Mouse (Mus musculus) neural tube, embryonic 12.5 days (tissue): Measurements from ENCODE around the gene Rer1. TPM values are rescaled to one million over a fixed set of nuclear protein-coding genes. Genes with fewer than 3 reads are reported as not detected.

Source experiments
- ATAC-seq: fragments of 200-750 bp; cut with Nextera tagmentation; 2 replicates; pipeline ENCODE4 v1.8.0; 2017; ENCODE audit warnings: low read depth, mild to moderate bottlenecking, moderate TSS enrichment, moderate library complexity; ENCODE audit not compliant: low FRiP score
- H3K27ac ChIP-seq: fragments of 300-500 bp; sonication (generic); 2 replicates; pipeline ENCODE4 v1.5.1; 2016
- H3K27me3 ChIP-seq: fragments of 300-500 bp; sonication (generic); replicated peaks from 2 replicates; pipeline ENCODE4 v1.6.1; 2016; ENCODE audit warnings: mild to moderate bottlenecking
- H3K36me3 ChIP-seq: fragments of 300-500 bp; sonication (generic); 2 replicates; pipeline ENCODE4 v1.6.1; 2016; ENCODE audit warnings: mild to moderate bottlenecking
- H3K4me1 ChIP-seq: fragments of 300-500 bp; sonication (generic); 2 replicates; pipeline ENCODE4 v1.6.1; 2016
- H3K4me2 ChIP-seq: fragments of 300-500 bp; sonication (generic); replicated peaks from 2 replicates; pipeline ENCODE4 v1.6.1; 2016; ENCODE audit warnings: mild to moderate bottlenecking
- H3K4me3 ChIP-seq: fragments of 300-500 bp; sonication (generic); 2 replicates; pipeline ENCODE4 v1.5.1; 2016
- H3K9ac ChIP-seq: fragments of 300-500 bp; sonication (generic); 2 replicates; pipeline ENCODE4 v1.6.1; 2016; ENCODE audit warnings: mild to moderate bottlenecking
- H3K9me3 ChIP-seq: fragments of 300-500 bp; sonication (generic); 2 replicates; pipeline ENCODE4 v1.6.1; 2016; ENCODE audit warnings: mild to moderate bottlenecking
- WGBS: fragments of 180-500 bp; shearing (Covaris S2); methylation state at CpG from one replicate; pipeline ENCODE4 v1.1.7; 2016; 5-methylcytosine and 5-hydroxymethylcytosine counted together
- polyA plus RNA-seq: library from polyadenylated mRNA; unstranded; fragments of >200 nt; fragmentation: Nextera tagmentation; extraction: Ambion mirVana; gene quantifications from 2 replicates; pipeline ENCODE4 v1.2.1, GENCODE M21; 2016

Rer1 gene
- polyA plus RNA-seq, 1 experiment from 2014 or later = 135 TPM

- WGBS = 3% methylated on average over 15 of the region's 15 CpGs
- H3K27ac ChIP-seq = no peak overlapping the region
- peak overlapping the region; percentile 54 for H3K4me3 ChIP-seq
- no peaks in the 10 kb centered on the region for H3K9me3 ChIP-seq
- H3K4me2 ChIP-seq = peak overlapping the region; percentile 81
- peaks cover 30% of the 10 kb centered on the region for H3K36me3 ChIP-seq
- no peak overlapping the region for H3K9ac ChIP-seq
- ATAC-seq = peak; percentile 73
- H3K4me1 ChIP-seq = peaks cover 20% of the 10 kb centered on the region
- no peaks in the 10 kb centered on the region for H3K27me3 ChIP-seq
Observed at GRCm38 (mm10) chr4:155065970-155066833, 20.0 kb downstream of the Rer1 start.

DNA sequence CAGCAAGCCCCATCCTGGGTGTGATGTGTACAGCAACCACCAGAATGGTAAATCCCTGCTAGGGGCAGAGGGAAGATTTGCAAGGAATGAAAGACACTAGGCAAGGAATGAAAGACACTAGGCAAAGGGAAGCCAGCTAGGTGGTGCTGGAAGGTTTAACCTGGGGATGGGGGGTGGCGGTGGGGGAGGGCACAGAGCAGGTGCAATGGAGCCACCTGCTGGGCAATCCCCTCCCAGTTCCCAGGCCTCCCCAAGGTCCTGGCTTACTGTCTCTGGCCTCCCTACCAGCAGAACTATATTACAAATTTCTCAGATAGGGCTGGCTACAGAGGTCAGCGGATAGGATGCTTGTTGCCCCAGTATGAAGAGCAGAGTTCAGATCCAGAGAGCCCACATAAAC lies 21.7 kb downstream of the Rer1 start:
- no peak for ATAC-seq
- no peak overlapping the region for H3K27ac ChIP-seq
- peaks cover 21% of the 10 kb centered on the region for H3K4me1 ChIP-seq
- peaks cover 13% of the 10 kb centered on the region for H3K36me3 ChIP-seq
- H3K4me2 ChIP-seq = no peak overlapping the region
- 86% methylated on average over 2 of the region's 2 CpGs for WGBS
- H3K9ac ChIP-seq = no peak overlapping the region
- no peaks in the 10 kb centered on the region for H3K27me3 ChIP-seq
- no peaks in the 10 kb centered on the region for H3K9me3 ChIP-seq
- no peak overlapping the region for H3K4me3 ChIP-seq

DNA sequence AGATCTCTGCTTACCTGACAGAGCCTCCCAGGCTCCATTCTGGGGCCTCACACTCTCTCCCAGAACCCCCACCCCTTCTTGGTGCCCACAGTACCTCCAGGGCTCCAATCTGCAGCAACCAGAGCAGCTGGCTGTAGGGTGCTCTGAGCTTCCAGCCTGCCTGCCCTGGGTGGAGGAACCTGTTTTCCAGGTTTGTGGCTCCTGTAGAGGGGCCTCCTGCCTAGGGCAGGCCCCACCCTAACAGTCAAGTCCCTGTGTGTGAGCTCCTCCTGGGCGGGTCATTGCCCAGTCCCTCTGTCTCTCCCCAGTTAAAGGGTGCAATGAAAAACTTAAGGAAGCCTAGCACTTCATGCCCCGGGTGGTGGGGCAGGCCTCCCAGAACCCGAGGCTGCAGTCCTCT lies 22.3 kb downstream of the Rer1 start:
- Histone ChIP-seq H3K27ac (no peak overlapping the region), H3K9ac (no peak overlapping the region)
- 26% methylated on average over 3 of the region's 3 CpGs for WGBS

GRCm38 (mm10) chr4:155058325-155058724 lies 27.9 kb downstream of the Rer1 start:
- Histone ChIP-seq H3K4me2 (no peak overlapping the region), H3K9ac (no peak overlapping the region), H3K27me3 (0 out of 2 replicates have a peak, but pooled peaks cover 4% of the 10 kb centered on the region), H3K9me3 (no peaks in the 10 kb centered on the region), H3K4me1 (peaks cover 20% of the 10 kb centered on the region), H3K4me3 (no peak overlapping the region), H3K27ac (no peak overlapping the region), H3K36me3 (no peaks in the 10 kb centered on the region)
- WGBS = 48% methylated on average over 10 of the region's 10 CpGs
- ATAC-seq = no peak

More for the DNA sequence above, 22.3 kb downstream of the Rer1 start:
- Histone ChIP-seq H3K36me3 (peaks cover 7% of the 10 kb centered on the region), H3K9me3 (no peaks in the 10 kb centered on the region), H3K4me3 (no peak overlapping the region), H3K4me1 (peaks cover 21% of the 10 kb centered on the region), H3K4me2 (no peak overlapping the region), H3K27me3 (no peaks in the 10 kb centered on the region)
- no peak for ATAC-seq

GRCm38 (mm10) chr4:155056724-155057123 lies 29.5 kb downstream of the Rer1 start, which contains the start of gene Plch2:
Gene Plch2, minus strand, starts transcription at chr4:155056784.
- H3K4me2 ChIP-seq = no peak within 1 kb of the TSS
- no peaks in the 10 kb centered on the region for H3K36me3 ChIP-seq
- ATAC-seq = no peak
- 0 out of 2 replicates have a peak within 1 kb of the TSS, but pooled peaks have one; percentile 33 for H3K9ac ChIP-seq
- H3K4me3 ChIP-seq = no peak within 1 kb of the TSS
- H3K27ac ChIP-seq = no peak within 1 kb of the TSS
- no peaks in the 10 kb centered on the region for H3K9me3 ChIP-seq
- H3K27me3 ChIP-seq = peaks cover 4% of the 10 kb centered on the region; the same call in 1 of the 2 replicates
- WGBS = 67% methylated on average over 10 of the region's 10 CpGs
- peaks cover 20% of the 10 kb centered on the region for H3K4me1 ChIP-seq

- Histone ChIP-seq H3K27ac (no peak overlapping the region), H3K4me2 (no peak overlapping the region), H3K36me3 (no peaks in the 10 kb centered on the region), H3K4me3 (no peak overlapping the region), H3K9ac (no peak overlapping the region), H3K27me3 (peaks cover 9% of the 10 kb centered on the region), H3K4me1 (peaks cover 3% of the 10 kb centered on the region; the same call in 1 of the 2 replicates), H3K9me3 (no peaks in the 10 kb centered on the region)
- no peak for ATAC-seq
- WGBS = 77% methylated on average over 7 of the region's 7 CpGs
Observed at GRCm38 (mm10) chr4:155050116-155050515, 36.1 kb downstream of the Rer1 start.

DNA sequence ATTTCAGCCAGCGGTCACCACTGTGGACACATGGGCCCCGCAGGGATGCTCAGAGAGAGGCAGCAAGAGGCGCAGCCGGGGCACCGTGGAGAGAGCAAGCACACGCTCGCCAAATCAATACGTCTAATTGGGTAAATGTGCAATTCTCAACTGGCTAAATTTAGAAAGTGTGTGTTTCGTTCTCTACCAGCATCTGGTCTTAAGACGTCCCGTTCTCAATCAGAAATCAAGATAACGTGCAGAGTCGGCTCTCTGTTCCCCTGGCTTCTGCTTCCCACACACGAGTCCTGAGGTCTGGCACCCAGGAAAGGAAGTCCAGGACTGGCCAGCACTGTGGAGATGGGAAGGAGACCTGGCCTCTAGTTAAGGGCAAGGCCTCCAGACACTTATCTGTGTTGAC lies 39.5 kb downstream of the Rer1 start:
- peaks cover 43% of the 10 kb centered on the region for H3K27me3 ChIP-seq
- H3K27ac ChIP-seq = no peak overlapping the region
- no peaks in the 10 kb centered on the region for H3K9me3 ChIP-seq
- 88% methylated on average over 14 of the region's 14 CpGs for WGBS
- no peak overlapping the region for H3K9ac ChIP-seq
- H3K4me1 ChIP-seq = peaks cover 9% of the 10 kb centered on the region
- H3K4me3 ChIP-seq = no peak overlapping the region
- ATAC-seq = no peak
- H3K4me2 ChIP-seq = no peak overlapping the region
- H3K36me3 ChIP-seq = no peaks in the 10 kb centered on the region

GRCm38 (mm10) chr4:155043289-155043625 lies 42.9 kb downstream of the Rer1 start:
- H3K27me3 ChIP-seq = peaks cover 56% of the 10 kb centered on the region
- no peaks in the 10 kb centered on the region for H3K36me3 ChIP-seq
- no peak for ATAC-seq
- peak overlapping the region; percentile 76 for H3K4me2 ChIP-seq
- WGBS = 1% methylated on average over 25 of the region's 25 CpGs
- no peak overlapping the region for H3K27ac ChIP-seq
- peak overlapping the region; percentile 56 for H3K9ac ChIP-seq
- H3K4me1 ChIP-seq = peaks cover 26% of the 10 kb centered on the region
- H3K9me3 ChIP-seq = no peaks in the 10 kb centered on the region
- H3K4me3 ChIP-seq = peak overlapping the region; percentile 42

DNA sequence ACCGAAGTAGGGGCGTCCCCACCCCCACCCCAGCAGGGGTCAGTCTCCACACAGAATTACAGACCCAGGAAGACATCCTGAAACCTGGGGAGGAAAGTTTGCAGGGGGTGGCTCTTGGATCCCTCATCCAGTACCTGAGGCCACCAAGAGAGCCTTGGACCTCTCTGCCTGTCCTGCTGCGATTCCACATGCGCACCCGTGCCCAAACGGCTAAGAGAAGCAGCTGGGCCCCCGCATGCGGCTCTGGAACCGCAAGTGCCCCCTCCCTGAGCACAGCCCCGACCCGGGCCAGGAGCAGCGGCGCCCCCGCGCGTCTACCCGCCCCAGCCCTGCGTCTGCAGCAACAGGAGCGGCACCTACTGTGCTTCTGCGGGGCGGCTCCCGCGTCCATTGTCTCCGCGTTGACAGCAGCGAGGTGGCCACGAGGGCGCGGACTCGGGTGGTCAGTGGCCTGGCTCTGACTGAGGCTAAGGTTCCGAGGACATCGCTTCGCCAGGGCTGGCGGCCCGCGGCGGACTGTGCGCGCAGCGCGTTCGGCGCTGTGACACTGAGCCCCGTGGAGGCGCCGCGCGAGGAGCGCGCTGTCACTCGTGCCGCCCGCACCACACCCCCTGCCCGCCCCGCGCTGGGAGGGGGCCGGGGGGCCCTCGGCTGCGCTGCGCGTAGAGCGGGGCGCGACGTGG lies 43.4 kb downstream of the Rer1 start:
- peaks cover 60% of the 10 kb centered on the region for H3K27me3 ChIP-seq

DNA sequence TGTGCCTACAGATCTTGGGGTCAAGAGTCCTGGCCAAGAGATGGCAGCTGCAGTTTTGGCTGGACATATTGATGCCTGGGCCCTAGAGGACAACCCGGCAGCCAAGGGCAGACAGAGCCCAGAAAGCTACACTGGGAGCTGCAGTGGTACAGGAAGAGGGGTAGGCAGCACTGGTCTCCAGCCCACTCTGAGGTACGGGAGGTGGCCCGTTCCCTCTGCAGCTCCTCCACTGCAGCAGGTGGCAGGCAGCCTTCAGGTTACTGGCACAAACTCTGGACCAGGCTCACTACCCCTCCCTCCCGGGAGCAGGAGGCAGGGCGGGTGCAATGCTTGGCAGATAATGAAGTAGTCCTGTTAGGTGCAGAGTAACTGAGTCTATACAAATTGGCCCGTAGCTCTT lies 45.5 kb downstream of the Rer1 start:
- Histone ChIP-seq H3K9ac (0 out of 2 replicates have a peak overlapping the region, but pooled peaks have one; percentile 34), H3K27ac (no peak overlapping the region), H3K36me3 (no peaks in the 10 kb centered on the region), H3K4me2 (peak overlapping the region; percentile 20; the same call in 1 of the 2 replicates), H3K4me3 (no peak overlapping the region), H3K4me1 (peaks cover 26% of the 10 kb centered on the region), H3K27me3 (peaks cover 63% of the 10 kb centered on the region), H3K9me3 (no peaks in the 10 kb centered on the region)
- no peak for ATAC-seq
- 65% methylated on average over 6 of the region's 6 CpGs for WGBS

More for the DNA sequence above, 43.4 kb downstream of the Rer1 start:
- Histone ChIP-seq H3K36me3 (no peaks in the 10 kb centered on the region), H3K9me3 (no peaks in the 10 kb centered on the region), H3K27ac (no peak overlapping the region), H3K4me3 (peak overlapping the region; percentile 42), H3K4me1 (peaks cover 26% of the 10 kb centered on the region), H3K4me2 (peak overlapping the region; percentile 76), H3K9ac (peak overlapping the region; percentile 56)
- 2% methylated on average over 65 of the region's 65 CpGs for WGBS
- no peak for ATAC-seq

GRCm38 (mm10) chr4:155040197-155040596 lies 46.0 kb downstream of the Rer1 start:
- peaks cover 61% of the 10 kb centered on the region for H3K27me3 ChIP-seq
- H3K4me1 ChIP-seq = peaks cover 26% of the 10 kb centered on the region
- H3K36me3 ChIP-seq = no peaks in the 10 kb centered on the region
- H3K27ac ChIP-seq = no peak overlapping the region
- no peak overlapping the region for H3K4me3 ChIP-seq
- no peaks in the 10 kb centered on the region for H3K9me3 ChIP-seq
- peak overlapping the region; percentile 20; the same call in 1 of the 2 replicates for H3K4me2 ChIP-seq
- peak overlapping the region; percentile 34; the same call in 1 of the 2 replicates for H3K9ac ChIP-seq
- 18% methylated on average over 9 of the region's 9 CpGs for WGBS
- peak; percentile 15; the same call in 1 of the 2 replicates for ATAC-seq

DNA sequence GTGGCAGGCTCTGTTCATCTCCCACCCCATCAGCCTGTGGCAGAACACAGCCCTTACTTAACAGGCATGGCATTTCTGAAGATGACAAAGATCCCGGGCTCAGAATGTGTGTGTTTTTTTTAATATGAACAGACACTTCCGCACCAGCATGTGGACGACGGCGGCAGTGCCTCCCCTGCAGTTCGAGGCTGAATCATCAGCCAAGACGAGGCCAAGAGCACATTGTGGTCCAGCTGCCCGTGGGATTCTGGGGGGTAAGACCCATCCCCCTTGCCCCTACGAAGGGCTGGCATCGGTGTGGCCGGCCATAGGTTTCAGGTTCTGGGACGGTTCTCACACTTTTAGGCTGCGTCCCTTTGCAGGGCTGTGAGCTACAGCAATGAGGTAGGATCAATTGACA lies 51.4 kb downstream of the Rer1 start:
- Histone ChIP-seq H3K4me2 (no peak overlapping the region), H3K4me1 (peaks cover 37% of the 10 kb centered on the region), H3K9me3 (no peaks in the 10 kb centered on the region), H3K9ac (no peak overlapping the region), H3K27ac (no peak overlapping the region), H3K36me3 (no peaks in the 10 kb centered on the region), H3K27me3 (peaks cover 25% of the 10 kb centered on the region), H3K4me3 (no peak overlapping the region)
- WGBS = 70% methylated on average over 13 of the region's 13 CpGs
- ATAC-seq = no peak
